Mouse (Mus musculus) intestine, postnatal 0 days (tissue): ENCODE results near the gene 1700069L16Rik. TPM values are rescaled to one million over a fixed set of nuclear protein-coding genes. Genes with fewer than 3 reads are reported as not detected.

ENCODE experiments used
- ATAC-seq: fragments of 200-750 bp; cut with Nextera tagmentation; 2 replicates; pipeline ENCODE4 v1.8.0; 2017; ENCODE audit warnings: mild to moderate bottlenecking, moderate TSS enrichment, moderate library complexity
- H3K27ac ChIP-seq: fragments of 300-500 bp; sonication (generic); 2 replicates; pipeline ENCODE4 v1.5.1; 2014; ENCODE audit warnings: mild to moderate bottlenecking, low read depth, low read length, moderate library complexity
- H3K27me3 ChIP-seq: fragments of 300-500 bp; sonication (generic); replicated peaks from 2 replicates; pipeline ENCODE4 v1.6.1; 2014; ENCODE audit warnings: low read length, mixed read lengths; ENCODE audit not compliant: control insufficient read depth, insufficient read depth
- H3K36me3 ChIP-seq: fragments of 300-500 bp; sonication (generic); 2 replicates; pipeline ENCODE4 v1.6.1; 2014; ENCODE audit warnings: mild to moderate bottlenecking, moderate library complexity; ENCODE audit not compliant: control insufficient read depth, insufficient read depth
- H3K4me1 ChIP-seq: fragments of 300-500 bp; sonication (generic); replicated peaks from 2 replicates; pipeline ENCODE4 v1.6.1; 2014; ENCODE audit warnings: antibody characterized with exemption, low read length, mixed read lengths; ENCODE audit not compliant: control insufficient read depth, insufficient read depth
- H3K4me2 ChIP-seq: fragments of 300-500 bp; sonication (generic); replicated peaks from 2 replicates; pipeline ENCODE4 v1.6.1; 2014; ENCODE audit warnings: low read depth, mild to moderate bottlenecking, moderate library complexity
- H3K4me3 ChIP-seq: fragments of 300-500 bp; sonication (generic); 2 replicates; pipeline ENCODE4 v1.5.1; 2014; ENCODE audit warnings: low read depth, low read length
- H3K9ac ChIP-seq: fragments of 300-500 bp; sonication (generic); 2 replicates; pipeline ENCODE4 v1.6.1; 2014; ENCODE audit warnings: mild to moderate bottlenecking, low read depth, low read length
- H3K9me3 ChIP-seq: fragments of 300-500 bp; sonication (generic); 2 replicates; pipeline ENCODE4 v1.6.1; 2016; ENCODE audit warnings: mixed run types; ENCODE audit not compliant: control insufficient read depth
- CTCF ChIP-seq: sonication (generic); IDR thresholded peaks from 2 replicates; pipeline ENCODE4 v1.5.1; 2016; ENCODE audit warnings: low read depth, mild to moderate bottlenecking, control low read depth, antibody characterized with exemption, moderate library complexity
- WGBS: fragments of 180-500 bp; shearing (Covaris S2); extraction: QIAGEN DNeasy Blood & Tissue Kit; methylation state at CpG from one replicate; pipeline ENCODE4 v1.1.7; 2014; 5-methylcytosine and 5-hydroxymethylcytosine counted together
- polyA plus RNA-seq: library from polyadenylated mRNA; unstranded; fragments of >200 nt; fragmentation: Nextera tagmentation; extraction: Ambion mirVana; gene quantifications from 2 replicates; pipeline ENCODE4 v1.2.1, GENCODE M21; 2015

1700069L16Rik gene
- polyA plus RNA-seq, 1 experiment from 2014 or later, result not detected

DNA sequence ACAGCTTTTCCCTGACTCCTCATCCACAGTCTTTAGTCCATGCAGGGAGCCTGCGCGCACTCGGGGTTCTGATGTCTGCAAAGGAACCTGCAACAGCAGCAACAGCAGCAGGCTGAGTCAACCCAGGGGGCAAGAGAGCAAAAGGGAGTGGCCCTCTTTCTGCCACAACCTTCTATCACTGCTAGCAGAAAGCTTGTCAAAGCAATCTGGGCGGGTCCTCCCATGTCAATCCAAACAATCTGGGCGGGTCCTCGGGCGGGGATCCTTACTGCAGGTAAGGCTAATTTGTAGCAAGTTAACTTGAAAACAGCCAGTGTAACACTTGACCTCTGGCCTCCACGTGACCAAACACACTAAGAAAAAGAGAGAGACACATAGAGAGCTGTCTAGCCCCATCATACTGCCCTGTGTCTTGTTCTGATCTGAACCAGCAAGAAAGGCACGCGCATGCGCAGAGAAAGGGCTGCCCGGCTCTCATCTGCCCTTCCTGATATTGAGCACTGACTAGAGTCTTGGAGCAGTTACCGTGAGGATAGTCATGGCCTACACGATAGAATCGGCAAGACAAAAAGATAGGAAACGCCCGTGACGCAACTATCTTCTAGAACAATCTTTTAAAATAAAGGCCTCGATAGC is 24.1 kb downstream of the 1700069L16Rik start:
- Histone ChIP-seq H3K9ac (no peak overlapping the region), H3K27ac (no peak overlapping the region), H3K9me3 (no peaks in the 10 kb centered on the region), H3K4me2 (no peak overlapping the region), H3K4me1 (no peaks in the 10 kb centered on the region), H3K27me3 (no peaks in the 10 kb centered on the region), H3K4me3 (no peak overlapping the region), H3K36me3 (no peaks in the 10 kb centered on the region)
- TF ChIP-seq CTCF, result no peak
- ATAC-seq, result peak; percentile 33
- 51% methylated on average over 19 of the region's 19 CpGs for WGBS

DNA sequence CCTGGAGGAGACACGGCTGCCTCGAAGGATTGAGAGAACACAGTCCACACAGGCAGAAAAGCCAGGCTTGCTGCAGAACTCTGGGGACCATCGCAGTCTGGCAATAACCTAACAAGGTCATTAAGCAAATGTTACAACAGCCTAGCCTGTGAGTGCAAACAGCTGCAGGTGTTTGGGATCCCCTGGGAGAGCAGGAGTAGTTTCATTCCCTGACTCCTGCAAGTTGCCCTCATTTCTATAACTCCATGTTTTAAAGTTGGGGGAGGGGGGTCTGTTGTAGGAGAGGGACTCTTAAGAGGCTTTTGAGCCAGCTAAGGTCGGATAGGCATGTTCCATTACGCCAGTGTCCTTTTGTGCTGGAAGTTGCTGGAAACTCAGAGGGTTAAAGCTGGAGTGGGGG is 30.2 kb downstream of the 1700069L16Rik start:
- Histone ChIP-seq H3K9ac (no peak overlapping the region), H3K4me3 (no peak overlapping the region), H3K9me3 (no peaks in the 10 kb centered on the region), H3K27me3 (no peaks in the 10 kb centered on the region), H3K27ac (no peak overlapping the region), H3K4me2 (no peak overlapping the region), H3K4me1 (no peaks in the 10 kb centered on the region), H3K36me3 (no peaks in the 10 kb centered on the region)
- ATAC-seq, result no peak
- 19% methylated on average over 5 of the region's 5 CpGs for WGBS
- TF ChIP-seq CTCF, result no peak

DNA sequence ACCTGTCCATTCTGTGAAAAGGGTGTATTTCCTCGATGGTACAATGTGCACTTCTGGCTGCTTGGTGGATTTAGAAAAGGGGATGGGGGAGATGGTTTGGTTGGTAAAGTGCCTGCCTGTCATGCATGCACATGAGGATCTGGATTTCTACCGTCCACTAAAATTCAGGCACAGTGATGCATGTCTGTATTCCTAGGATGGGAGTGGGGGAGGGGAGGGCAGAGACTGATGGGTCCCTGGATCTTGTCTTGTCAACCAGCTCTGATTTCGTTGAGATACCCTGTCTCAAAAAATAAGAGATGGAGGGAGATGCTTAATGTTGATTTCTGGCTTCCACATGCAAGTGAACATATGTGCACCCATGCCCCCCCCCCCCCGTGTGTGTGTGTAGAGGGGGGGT is 30.6 kb downstream of the 1700069L16Rik start:
- Histone ChIP-seq H3K9ac (no peak overlapping the region), H3K4me2 (no peak overlapping the region), H3K27ac (no peak overlapping the region), H3K36me3 (no peaks in the 10 kb centered on the region), H3K4me1 (no peaks in the 10 kb centered on the region), H3K27me3 (no peaks in the 10 kb centered on the region), H3K9me3 (no peaks in the 10 kb centered on the region), H3K4me3 (no peak overlapping the region)
- ATAC-seq, result no peak
- 49% methylated on average over 4 of the region's 4 CpGs for WGBS
- no peak for TF ChIP-seq CTCF

GRCm38 (mm10) chr5:113693196-113693755 is 31.3 kb downstream of the 1700069L16Rik start:
- Histone ChIP-seq H3K27ac (no peak overlapping the region), H3K36me3 (no peaks in the 10 kb centered on the region), H3K4me1 (no peaks in the 10 kb centered on the region), H3K27me3 (no peaks in the 10 kb centered on the region), H3K4me2 (no peak overlapping the region), H3K9ac (no peak overlapping the region), H3K4me3 (no peak overlapping the region), H3K9me3 (no peaks in the 10 kb centered on the region)
- no peak for TF ChIP-seq CTCF
- no peak for ATAC-seq
- WGBS, result 88% methylated on average over 8 of the region's 8 CpGs

GRCm38 (mm10) chr5:113690866-113691265 is 33.7 kb downstream of the 1700069L16Rik start:
- H3K4me2 ChIP-seq, result no peak overlapping the region
- H3K36me3 ChIP-seq, result no peaks in the 10 kb centered on the region
- no peaks in the 10 kb centered on the region for H3K4me1 ChIP-seq
- ATAC-seq, result no peak
- H3K27ac ChIP-seq, result no peak overlapping the region
- TF ChIP-seq CTCF, result no peak
- H3K27me3 ChIP-seq, result no peaks in the 10 kb centered on the region
- H3K9ac ChIP-seq, result no peak overlapping the region
- WGBS, result 86% methylated on average over 2 of the region's 2 CpGs
- no peak overlapping the region for H3K4me3 ChIP-seq
- H3K9me3 ChIP-seq, result no peaks in the 10 kb centered on the region

- Histone ChIP-seq H3K4me3 (no peak overlapping the region), H3K4me1 (no peaks in the 10 kb centered on the region), H3K4me2 (no peak overlapping the region), H3K9ac (no peak overlapping the region), H3K36me3 (no peaks in the 10 kb centered on the region), H3K27ac (no peak overlapping the region), H3K9me3 (no peaks in the 10 kb centered on the region), H3K27me3 (no peaks in the 10 kb centered on the region)
- WGBS, result 79% methylated on average over 15 of the region's 15 CpGs
- ATAC-seq, result no peak
- TF ChIP-seq CTCF, result no peak
Observed at GRCm38 (mm10) chr5:113690069-113690548, 34.5 kb downstream of the 1700069L16Rik start.
